Mouse (Mus musculus) limb, embryonic 12.5 days (tissue): ENCODE results near the gene Slc37a1. TPM values are rescaled to one million over a fixed set of nuclear protein-coding genes. Genes with fewer than 3 reads are reported as not detected.
"Not testable (repeated sequence)": the region's sequence is repeated elsewhere in the genome, so short reads cannot be mapped to it uniquely, and the experiment has no call there.

Experiments
- ATAC-seq: fragments of 200-750 bp; cut with Nextera tagmentation; 2 replicates; pipeline ENCODE4 v1.8.0; 2017; ENCODE audit warnings: low read depth, moderate TSS enrichment; ENCODE audit not compliant: insufficient number of reproducible peaks, insufficient read depth, low FRiP score, low TSS enrichment
- H3K27ac ChIP-seq: fragments of 300-500 bp; sonication (generic); 2 replicates; pipeline ENCODE4 v1.5.1; 2016; ENCODE audit warnings: mild to moderate bottlenecking, moderate library complexity
- H3K27me3 ChIP-seq: fragments of 300-500 bp; sonication (generic); 2 replicates; pipeline ENCODE4 v1.6.1; 2016; ENCODE audit warnings: mild to moderate bottlenecking, moderate library complexity
- H3K36me3 ChIP-seq: fragments of 300-500 bp; sonication (generic); 2 replicates; pipeline ENCODE4 v1.6.1; 2016; ENCODE audit warnings: mild to moderate bottlenecking, moderate library complexity
- H3K4me1 ChIP-seq: fragments of 300-500 bp; sonication (generic); replicated peaks from 2 replicates; pipeline ENCODE4 v1.6.1; 2016
- H3K4me2 ChIP-seq: fragments of 300-500 bp; sonication (generic); 2 replicates; pipeline ENCODE4 v1.6.1; 2016; ENCODE audit warnings: mild to moderate bottlenecking, moderate library complexity
- H3K4me3 ChIP-seq: fragments of 300-500 bp; sonication (generic); replicated peaks from 2 replicates; pipeline ENCODE4 v1.5.1; 2016; ENCODE audit warnings: mild to moderate bottlenecking
- H3K9ac ChIP-seq: fragments of 300-500 bp; sonication (generic); replicated peaks from 2 replicates; pipeline ENCODE4 v1.6.1; 2016; ENCODE audit warnings: mild to moderate bottlenecking, moderate library complexity
- H3K9me3 ChIP-seq: fragments of 300-500 bp; sonication (generic); 2 replicates; pipeline ENCODE4 v1.6.1; 2016; ENCODE audit warnings: mild to moderate bottlenecking, moderate library complexity
- WGBS: fragments of 180-500 bp; shearing (Covaris S2); methylation state at CpG from one replicate; pipeline ENCODE4 v1.1.7; 2016; 5-methylcytosine and 5-hydroxymethylcytosine counted together
- polyA plus RNA-seq: library from polyadenylated mRNA; unstranded; fragments of >200 nt; fragmentation: Nextera tagmentation; extraction: Ambion mirVana; gene quantifications from 2 replicates; pipeline ENCODE4 v1.2.1, GENCODE M21; 2016

The Slc37a1 gene
- polyA plus RNA-seq, 1 experiment from 2014 or later: 1.5 TPM

DNA sequence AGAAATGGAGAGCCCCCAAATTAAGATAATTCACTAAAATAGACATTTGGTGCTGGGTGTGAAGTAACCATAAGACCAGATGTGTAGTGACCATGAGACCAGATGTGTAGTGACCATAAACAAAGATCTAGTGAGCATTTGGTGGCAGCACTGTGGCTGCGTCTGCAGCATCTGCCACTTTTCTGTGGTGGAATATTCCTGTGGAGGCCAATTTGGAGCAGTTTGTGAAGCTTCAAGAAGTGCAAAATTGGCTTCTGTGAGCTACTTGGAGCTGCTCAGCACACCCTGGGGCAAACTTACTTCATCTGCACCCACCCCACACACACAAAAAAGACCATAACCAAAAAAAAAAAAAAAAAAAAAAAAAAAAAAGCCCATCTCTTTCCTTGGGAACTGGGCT, 18.6 kb upstream of the Slc37a1 start:
- Histone ChIP-seq H3K27ac (no peak overlapping the region), H3K4me2 (no peak overlapping the region), H3K4me3 (no peak overlapping the region), H3K27me3 (no peaks in the 10 kb centered on the region), H3K36me3 (no peaks in the 10 kb centered on the region), H3K4me1 (peaks cover 12% of the 10 kb centered on the region), H3K9ac (no peak overlapping the region), H3K9me3 (no peaks in the 10 kb centered on the region)
- ATAC-seq: no peak
- WGBS: 89% methylated on average over 1 of the region's 1 CpGs

DNA sequence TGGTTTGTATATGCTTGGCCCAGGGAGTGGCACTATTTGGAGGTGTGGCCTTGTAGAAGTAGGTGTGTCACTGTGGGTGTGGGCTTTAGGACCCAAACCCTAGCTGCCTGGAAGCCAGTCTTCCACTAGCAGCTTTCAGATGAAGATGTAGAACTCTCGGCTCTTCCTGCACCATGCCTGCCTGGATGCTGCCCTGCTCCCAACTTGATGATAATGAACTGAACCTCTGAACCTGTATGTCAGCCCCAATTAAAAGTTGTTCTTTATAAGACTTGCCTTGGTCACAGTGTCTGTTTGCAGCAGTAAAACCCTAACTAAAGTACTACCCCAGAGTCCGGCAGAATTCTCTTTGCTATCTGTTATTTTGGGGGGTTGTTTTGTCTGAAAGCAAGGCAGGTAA, 16.8 kb upstream of the Slc37a1 start:
- no peaks in the 10 kb centered on the region for H3K9me3 ChIP-seq
- H3K4me2 ChIP-seq: no peak overlapping the region
- no peak overlapping the region for H3K4me3 ChIP-seq
- H3K9ac ChIP-seq: no peak overlapping the region
- H3K27me3 ChIP-seq: no peaks in the 10 kb centered on the region
- H3K4me1 ChIP-seq: peaks cover 7% of the 10 kb centered on the region
- no peak for ATAC-seq
- WGBS: 92% methylated on average over 2 of the region's 2 CpGs
- no peaks in the 10 kb centered on the region for H3K36me3 ChIP-seq
- H3K27ac ChIP-seq: no peak overlapping the region

DNA sequence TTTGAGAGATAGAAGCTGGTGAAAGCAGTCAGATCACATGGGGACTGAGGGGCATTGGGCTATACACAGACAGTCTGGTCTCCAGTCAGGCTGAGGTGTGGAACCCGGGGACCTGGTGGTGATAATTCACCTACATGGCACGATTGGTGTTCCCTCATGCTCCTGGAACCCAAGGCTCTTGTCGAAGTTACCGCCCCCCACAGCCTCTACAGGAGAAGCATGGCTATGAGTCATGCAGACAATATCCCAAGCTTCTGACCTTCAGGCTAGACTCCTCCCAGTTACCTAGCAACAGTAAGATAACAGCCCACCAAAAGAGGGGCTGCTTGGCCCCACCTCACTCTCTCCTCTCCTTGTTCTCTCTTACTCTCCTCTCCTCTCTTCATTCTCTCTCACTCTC, 16.3 kb upstream of the Slc37a1 start:
- Histone ChIP-seq H3K4me2 (no peak overlapping the region), H3K4me1 (peaks cover 2% of the 10 kb centered on the region; the same call in 1 of the 2 replicates), H3K36me3 (no peaks in the 10 kb centered on the region), H3K9ac (no peak overlapping the region), H3K4me3 (no peak overlapping the region), H3K9me3 (no peaks in the 10 kb centered on the region), H3K27ac (no peak overlapping the region), H3K27me3 (no peaks in the 10 kb centered on the region)
- WGBS: 88% methylated on average over 4 of the region's 4 CpGs
- no peak for ATAC-seq

- not testable (repeated sequence) for H3K4me1 ChIP-seq, H3K4me3 ChIP-seq, H3K4me2 ChIP-seq, H3K9ac ChIP-seq, ATAC-seq, H3K36me3 ChIP-seq, H3K27ac ChIP-seq, H3K27me3 ChIP-seq, H3K9me3 ChIP-seq
- 83% methylated on average over 8 of the region's 8 CpGs for WGBS
Observed at GRCm38 (mm10) chr17:31270736-31271135, 15.9 kb upstream of the Slc37a1 start.

DNA sequence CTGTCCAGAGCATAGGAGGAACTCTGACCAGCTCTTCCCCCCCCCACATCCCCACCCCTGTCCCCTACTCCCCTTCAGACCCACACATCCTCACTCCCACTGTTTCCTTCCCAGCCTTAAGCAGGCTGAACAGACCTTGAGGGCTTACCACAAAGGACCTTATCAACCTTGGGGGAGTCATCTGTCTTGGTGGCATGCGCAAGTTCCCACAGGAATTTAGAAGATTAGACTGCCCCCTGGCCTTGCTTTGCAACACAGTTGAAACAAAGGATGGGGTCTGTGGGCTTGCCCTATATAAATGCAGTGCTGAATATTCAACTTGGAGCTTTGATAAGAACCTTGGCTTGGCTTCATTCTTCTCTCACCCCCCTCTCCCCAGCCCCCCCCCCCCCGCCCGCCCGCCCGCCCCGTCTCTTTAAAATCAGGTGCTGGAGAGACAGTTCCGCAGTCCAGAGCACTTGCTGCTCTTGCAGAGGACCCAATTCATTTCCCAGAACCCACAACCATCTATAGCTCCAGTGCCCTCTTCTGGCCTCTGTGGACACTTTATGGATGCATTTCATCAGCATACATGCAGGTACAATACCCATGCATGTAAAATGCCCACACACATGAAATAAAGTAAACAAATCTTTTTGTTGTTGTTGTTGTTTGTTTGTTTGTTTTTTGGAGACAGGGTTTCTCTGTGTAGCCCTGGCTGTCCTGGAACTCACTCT, 15.3 kb upstream of the Slc37a1 start:
- WGBS: 95% methylated on average over 2 of the region's 7 CpGs

DNA sequence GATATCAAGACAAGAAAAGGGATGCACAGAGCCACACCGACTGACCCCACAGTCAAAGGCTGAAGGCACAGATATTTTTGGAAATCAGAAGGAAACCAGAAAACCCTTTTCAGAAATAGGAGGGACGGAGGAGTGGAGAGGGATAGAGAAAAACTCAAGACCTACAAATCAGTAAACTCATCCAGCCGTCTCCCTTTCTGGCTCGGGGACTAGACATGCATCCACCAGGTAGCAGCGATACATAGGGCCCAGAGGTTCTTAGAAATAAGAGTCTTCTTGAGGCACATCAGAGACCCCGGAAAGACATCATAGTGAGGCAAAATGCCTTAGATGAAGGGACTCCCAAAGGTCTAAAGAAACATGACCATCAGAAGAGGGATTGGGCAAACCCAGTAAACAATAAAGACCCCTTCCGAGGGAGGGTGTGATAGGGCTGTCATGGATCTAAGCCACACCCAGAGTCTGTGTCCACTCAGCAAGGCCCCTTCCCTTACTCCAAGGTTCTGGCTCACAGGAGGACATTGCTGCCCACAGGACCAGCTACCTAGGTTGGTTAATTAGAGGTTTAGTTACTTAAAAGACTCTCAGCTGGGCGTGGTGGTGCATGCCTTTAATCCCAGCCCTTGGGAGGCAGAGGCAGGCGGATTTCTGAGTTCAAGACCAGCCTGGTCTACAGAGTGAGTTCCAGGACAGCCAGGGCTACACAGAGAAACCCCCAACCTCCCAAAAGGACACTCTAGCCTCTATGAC, 14.0 kb upstream of the Slc37a1 start:
- WGBS: 85% methylated on average over 9 of the region's 9 CpGs
- Histone ChIP-seq H3K9me3 (no peaks in the 10 kb centered on the region), H3K9ac (no peak overlapping the region), H3K4me2 (no peak overlapping the region), H3K36me3 (no peaks in the 10 kb centered on the region), H3K27ac (no peak overlapping the region), H3K27me3 (peaks cover 6% of the 10 kb centered on the region), H3K4me1 (peaks cover 9% of the 10 kb centered on the region; the same call in 1 of the 2 replicates), H3K4me3 (no peak overlapping the region)
- ATAC-seq: no peak

More for the DNA sequence above, 15.3 kb upstream of the Slc37a1 start:
- Histone ChIP-seq H3K9me3 (no peaks in the 10 kb centered on the region), H3K4me3 (no peak overlapping the region), H3K9ac (no peak overlapping the region), H3K4me2 (no peak overlapping the region), H3K27me3 (peaks cover 2% of the 10 kb centered on the region), H3K27ac (no peak overlapping the region), H3K4me1 (0 out of 2 replicates have a peak, but pooled peaks cover under 1% of the 10 kb centered on the region), H3K36me3 (no peaks in the 10 kb centered on the region)
- no peak for ATAC-seq

DNA sequence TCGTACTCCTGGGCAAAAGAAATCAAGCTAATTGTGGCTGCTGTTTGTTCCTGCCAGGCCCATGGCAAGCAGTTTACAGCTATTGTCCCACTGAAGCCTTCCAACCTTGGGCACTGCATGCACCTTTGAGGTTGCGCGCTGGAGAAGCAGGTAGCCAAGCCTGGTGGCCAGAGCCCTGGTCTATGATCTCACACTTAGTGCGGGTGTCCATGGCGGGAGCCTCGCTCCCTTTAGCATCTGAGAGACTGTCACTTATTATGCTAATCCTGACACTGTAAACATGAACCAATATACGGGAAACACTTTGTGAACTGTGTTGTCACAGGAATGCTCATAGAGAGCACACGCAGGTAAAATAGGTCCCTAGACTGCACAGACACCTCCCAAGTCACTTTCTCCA, 13.0 kb upstream of the Slc37a1 start:
- Histone ChIP-seq H3K4me1 (peaks cover 10% of the 10 kb centered on the region; the same call in 1 of the 2 replicates), H3K4me2 (no peak overlapping the region)
- WGBS: 87% methylated on average over 8 of the region's 8 CpGs

GRCm38 (mm10) chr17:31275181-31275580, 11.4 kb upstream of the Slc37a1 start:
- WGBS: 77% methylated on average over 6 of the region's 6 CpGs
- H3K9me3 ChIP-seq: no peaks in the 10 kb centered on the region
- no peak overlapping the region for H3K9ac ChIP-seq
- peaks cover 10% of the 10 kb centered on the region; the same call in 1 of the 2 replicates for H3K4me1 ChIP-seq
- no peaks in the 10 kb centered on the region for H3K36me3 ChIP-seq
- no peak overlapping the region for H3K4me2 ChIP-seq
- H3K27me3 ChIP-seq: peaks cover 6% of the 10 kb centered on the region
- no peak overlapping the region for H3K4me3 ChIP-seq
- no peak for ATAC-seq
- H3K27ac ChIP-seq: no peak overlapping the region

More for the DNA sequence above, 13.0 kb upstream of the Slc37a1 start:
- ATAC-seq: no peak
- H3K27me3 ChIP-seq: peaks cover 6% of the 10 kb centered on the region
- no peak overlapping the region for H3K27ac ChIP-seq
- no peak overlapping the region for H3K9ac ChIP-seq
- no peaks in the 10 kb centered on the region for H3K36me3 ChIP-seq
- H3K9me3 ChIP-seq: no peaks in the 10 kb centered on the region
- H3K4me3 ChIP-seq: no peak overlapping the region

DNA sequence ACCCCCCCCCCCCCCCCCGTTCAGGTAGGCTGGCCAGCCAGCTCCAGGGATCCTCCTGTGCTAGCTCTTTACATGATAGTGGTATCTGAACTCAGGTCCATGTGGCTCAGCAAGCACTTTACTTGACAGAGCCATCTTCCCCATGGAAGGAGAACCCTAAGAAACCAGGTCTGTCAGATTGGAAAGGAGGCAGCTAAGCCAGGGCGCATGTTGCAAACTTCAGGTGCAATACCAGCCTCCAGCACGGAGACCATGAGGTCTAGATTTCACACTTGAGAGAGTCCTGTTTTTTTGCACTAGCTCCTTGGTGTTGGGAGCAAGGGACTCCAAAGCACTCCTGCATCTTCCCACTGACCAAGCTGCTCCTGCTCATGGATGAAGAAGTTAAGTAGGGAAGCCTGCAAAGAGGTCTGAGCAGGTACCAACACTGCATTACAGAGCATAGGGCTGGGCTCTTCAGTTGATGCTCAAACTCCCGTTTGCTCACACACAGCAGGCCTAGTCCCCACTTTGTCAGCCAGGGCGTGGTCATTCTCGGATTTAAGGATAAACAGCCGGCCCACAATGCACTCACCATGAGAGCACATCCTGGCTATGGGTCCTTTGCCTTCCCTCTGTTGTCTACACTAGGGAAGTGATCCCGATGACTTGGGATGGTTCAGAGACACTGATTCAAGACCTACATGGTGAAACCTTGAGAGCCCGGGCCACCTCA, 10.2 kb upstream of the Slc37a1 start:
- Histone ChIP-seq H3K9ac (0 out of 2 replicates have a peak overlapping the region, but pooled peaks have one; percentile 40), H3K9me3 (no peaks in the 10 kb centered on the region), H3K4me3 (peak overlapping the region; percentile 46), H3K4me1 (peaks cover 10% of the 10 kb centered on the region; the same call in 1 of the 2 replicates), H3K36me3 (no peaks in the 10 kb centered on the region), H3K4me2 (peak overlapping the region; percentile 89), H3K27me3 (peaks cover 6% of the 10 kb centered on the region), H3K27ac (no peak overlapping the region)
- no peak for ATAC-seq
- 19% methylated on average over 9 of the region's 9 CpGs for WGBS

DNA sequence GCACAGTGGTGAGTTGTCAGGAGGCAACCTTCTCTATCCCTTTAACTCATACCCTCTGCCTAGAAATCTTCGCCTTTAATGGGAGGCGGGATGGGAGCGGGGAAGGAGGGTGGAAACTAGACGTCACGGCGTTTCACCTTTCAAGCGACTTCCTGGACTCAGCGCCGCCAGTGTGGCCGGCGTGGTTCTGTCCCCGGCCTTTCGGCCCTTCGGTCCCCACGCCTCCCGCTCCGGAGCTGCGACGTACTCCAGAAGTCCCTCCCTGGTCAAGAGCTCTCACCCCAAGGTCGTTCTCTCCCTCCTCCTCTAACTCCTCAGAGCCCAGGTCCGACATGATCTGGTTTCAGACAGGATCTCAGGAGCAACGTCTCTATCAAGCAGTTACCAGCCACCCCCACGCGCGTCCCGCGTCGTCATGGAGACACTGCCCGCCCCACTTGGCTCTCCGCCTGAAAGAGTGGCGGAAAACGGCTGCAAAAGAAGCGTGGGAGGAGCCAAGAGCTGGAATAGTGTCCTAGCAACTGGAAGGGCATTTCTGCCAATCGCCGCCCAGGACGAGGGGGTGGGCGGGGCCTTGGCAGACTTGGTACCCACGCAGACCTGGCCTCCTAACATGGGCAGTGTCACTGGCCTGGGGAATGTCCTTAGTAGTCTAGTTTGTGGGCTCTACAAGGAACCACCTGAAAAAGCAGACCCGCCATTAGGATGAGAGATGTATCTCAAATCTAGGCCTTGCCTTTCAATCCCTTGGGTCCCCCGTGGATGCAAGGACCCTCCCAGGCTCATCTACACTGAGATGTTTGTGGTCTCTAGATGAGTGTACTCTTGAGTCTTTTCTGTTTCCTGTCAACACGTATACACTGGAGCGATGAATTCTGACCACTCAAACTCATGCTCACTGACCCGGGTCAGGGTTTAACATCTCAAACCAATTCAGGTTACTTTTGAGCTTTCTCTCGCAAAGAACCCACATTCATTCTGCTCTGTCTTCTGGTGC, 9.4 kb upstream of the Slc37a1 start, which contains the start of gene Rsph1:
Gene Rsph1, minus strand, starts transcription at position 462 of the 997 bp plus-strand sequence.
- 10% methylated on average over 44 of the region's 44 CpGs for WGBS
- Histone ChIP-seq H3K27ac (no peak within 1 kb of the TSS), H3K4me2 (peak within 1 kb of the TSS; percentile 89), H3K4me1 (peaks cover 10% of the 10 kb centered on the region; the same call in 1 of the 2 replicates), H3K36me3 (no peaks in the 10 kb centered on the region), H3K27me3 (peaks cover 6% of the 10 kb centered on the region), H3K9ac (peak within 1 kb of the TSS; percentile 40; the same call in 1 of the 2 replicates), H3K4me3 (peak within 1 kb of the TSS; percentile 46), H3K9me3 (no peaks in the 10 kb centered on the region)
- peak; percentile 78 for ATAC-seq
